11 mouse cellular contexts compared by ENCODE assay signal in genomic region chr15:62223156-62223840, GRCm38 (mm10).
A peak's percentile ranks its signal among the peaks of the same experiment; 100 is the strongest.
DNase-seq lines count a peak whose midpoint lies in the region; ATAC-seq lines count a peak whose summit lies in the region.
"Had no signal": no experiment of that assay in that cellular context is flagged by ENCODE, and none has a peak within 500 bp of the region (broad histone marks: within the 10 kb centered on the region; RNA-seq: fewer than 3 reads in every experiment).

No protein-coding gene starts in this region.

- DNase-seq in adrenal gland, postnatal 10 days = peak; percentile 51
- DNase-seq in gastrocnemius, postnatal 25 days = no peak
- DNase-seq: cerebellum, adult 2 months had no signal

- peak; percentile 52; the same call in 1 of the 2 replicates for ATAC-seq in kidney, embryonic 14.5 days (ENCODE audit: low FRiP score, low TSS enrichment)
- no peak for ATAC-seq in kidney, embryonic 16.5 days (ENCODE audit: low FRiP score, low TSS enrichment)
- peak; percentile 35 for ATAC-seq in erythroid progenitor cell, adult 5-6 weeks (replicated peaks; ENCODE audit: low FRiP score, poor library complexity, severe bottlenecking)
- peak; percentile 47 for ATAC-seq in megakaryocyte-erythroid progenitor cell, adult 5-6 weeks (replicated peaks; ENCODE audit: low FRiP score, low TSS enrichment, poor library complexity, severe bottlenecking)
- ATAC-seq in monocyte, adult 5-6 weeks (replicated peaks; ENCODE audit: insufficient number of reproducible peaks, low FRiP score, low TSS enrichment, poor library complexity, severe bottlenecking) = no peak
- ATAC-seq: activated CD4-positive, CD25-positive, alpha-beta regulatory T cell, adult 4 months had no signal

- H3K27ac ChIP-seq in kidney, embryonic 14.5 days (ENCODE audit: low read depth, low read length) = no peak overlapping the region
- no peak overlapping the region for H3K27ac ChIP-seq in kidney, embryonic 16.5 days (ENCODE audit: low read length)
- H3K27ac ChIP-seq: embryonic facial prominence, embryonic 12.5 days; heart, embryonic 15.5 days had no signal

- no peak overlapping the region for H3K4me2 ChIP-seq in kidney, embryonic 14.5 days (replicated peaks; ENCODE audit: low read depth, low read length)
- no peak overlapping the region for H3K4me2 ChIP-seq in kidney, embryonic 16.5 days (replicated peaks; ENCODE audit: low read depth, low read length)
- H3K4me2 ChIP-seq: embryonic facial prominence, embryonic 12.5 days; heart, embryonic 15.5 days had no signal

- no peaks in the 10 kb centered on the region for H3K27me3 ChIP-seq in kidney, embryonic 14.5 days (ENCODE audit: control insufficient read depth, insufficient read depth, low read length)
- H3K27me3 ChIP-seq in kidney, embryonic 16.5 days (ENCODE audit: insufficient read depth, low read length) = no peaks in the 10 kb centered on the region
- H3K27me3 ChIP-seq: embryonic facial prominence, embryonic 12.5 days; heart, embryonic 15.5 days had no signal

- H3K4me3 ChIP-seq in kidney, embryonic 14.5 days (ENCODE audit: low read length) = no peak overlapping the region
- no peak overlapping the region for H3K4me3 ChIP-seq in kidney, embryonic 16.5 days (ENCODE audit: low read length)
- H3K4me3 ChIP-seq: embryonic facial prominence, embryonic 12.5 days; heart, embryonic 15.5 days had no signal

- H3K9me3 ChIP-seq in kidney, embryonic 14.5 days (ENCODE audit: control insufficient read depth, low read length) = no peaks in the 10 kb centered on the region
- no peaks in the 10 kb centered on the region for H3K9me3 ChIP-seq in kidney, embryonic 16.5 days (ENCODE audit: low read length)
- H3K9me3 ChIP-seq: embryonic facial prominence, embryonic 12.5 days; heart, embryonic 15.5 days had no signal

- H3K9ac ChIP-seq in kidney, embryonic 14.5 days (ENCODE audit: low read depth, low read length) = no peak overlapping the region
- no peak overlapping the region for H3K9ac ChIP-seq in kidney, embryonic 16.5 days (replicated peaks; ENCODE audit: low read length)
- H3K9ac ChIP-seq: embryonic facial prominence, embryonic 12.5 days; heart, embryonic 15.5 days had no signal

- H3K36me3 ChIP-seq in kidney, embryonic 14.5 days (ENCODE audit: control insufficient read depth, insufficient read depth, low read length) = no peaks in the 10 kb centered on the region
- 0 out of 2 replicates have a peak, but pooled peaks cover 5% of the 10 kb centered on the region for H3K36me3 ChIP-seq in kidney, embryonic 16.5 days (ENCODE audit: insufficient read depth, low read length)
- H3K36me3 ChIP-seq: embryonic facial prominence, embryonic 12.5 days; heart, embryonic 15.5 days had no signal

- 74% methylated on average over 6 of the region's 6 CpGs for WGBS in kidney, embryonic 14.5 days
- WGBS in kidney, embryonic 16.5 days = 68% methylated on average over 6 of the region's 6 CpGs

- H3K4me1 ChIP-seq in kidney, embryonic 14.5 days (ENCODE audit: control insufficient read depth, insufficient read depth, low read length) = no peaks in the 10 kb centered on the region
- no peaks in the 10 kb centered on the region for H3K4me1 ChIP-seq in kidney, embryonic 16.5 days (ENCODE audit: insufficient read depth, low read length)
- H3K4me1 ChIP-seq: embryonic facial prominence, embryonic 12.5 days had no signal

Comparison
In these comparisons a context has a peak if more than half of its experiments do, and no peak if none do; other contexts are left out.
1. ATAC-seq: peak in kidney, embryonic 14.5 days (single experiment), erythroid progenitor cell, adult 5-6 weeks (single experiment) and megakaryocyte-erythroid progenitor cell, adult 5-6 weeks (single experiment); none in kidney, embryonic 16.5 days (single experiment) and monocyte, adult 5-6 weeks (single experiment).